Mouse (Mus musculus) testis, adult 2 months (tissue): ENCODE measurements around the gene Gm2115. TPM values are rescaled to one million over a fixed set of nuclear protein-coding genes. Genes with fewer than 3 reads are reported as not detected.

Experiments
- H3K27ac ChIP-seq: fragments of 200-500 bp; 2 replicates; pipeline ENCODE4 v1.5.1; 2012; ENCODE audit warnings: low read depth, low read length; ENCODE audit not compliant: control insufficient read depth, insufficient read depth
- H3K27me3 ChIP-seq: fragments of 200-500 bp; 2 replicates; pipeline ENCODE4 v1.6.1; 2012; ENCODE audit warnings: mild to moderate bottlenecking, low read length, moderate library complexity; ENCODE audit not compliant: control insufficient read depth, insufficient read depth
- H3K36me3 ChIP-seq: fragments of 200-500 bp; 2 replicates; pipeline ENCODE4 v1.6.1; 2012; ENCODE audit warnings: mild to moderate bottlenecking, low read length; ENCODE audit not compliant: control insufficient read depth, insufficient read depth
- H3K4me1 ChIP-seq: fragments of 200-500 bp; 2 replicates; pipeline ENCODE4 v1.6.1; 2012; ENCODE audit warnings: low read length; ENCODE audit not compliant: control insufficient read depth, insufficient read depth
- H3K4me3 ChIP-seq: fragments of 200-500 bp; 2 replicates; pipeline ENCODE4 v1.5.1; 2012; ENCODE audit warnings: low read depth, mild to moderate bottlenecking, low read length, moderate library complexity, mixed read lengths; ENCODE audit not compliant: control insufficient read depth
- CTCF ChIP-seq: fragments of 200-500 bp; IDR thresholded peaks from 2 replicates; pipeline ENCODE4 v1.5.1; 2012; ENCODE audit warnings: low read depth, mild to moderate bottlenecking, inconsistent platforms, low read length, moderate library complexity; ENCODE audit not compliant: control insufficient read depth, insufficient read depth, insufficient replicate concordance
- POLR2A ChIP-seq: fragments of 200-500 bp; IDR thresholded peaks from 2 replicates; pipeline ENCODE4 v1.6.1; 2012; ENCODE audit warnings: low read depth, mild to moderate bottlenecking, inconsistent platforms, low read length, moderate library complexity; ENCODE audit not compliant: control insufficient read depth
- polyA plus RNA-seq: library from polyadenylated mRNA; depleted of rRNA; stranded (reverse); fragments of >200 nt; gene quantifications from 2 replicates; pipeline ENCODE4 v1.2.3, GENCODE M21; 2012; rRNA removed

Gene Gm2115
- polyA plus RNA-seq, 1 experiment: not detected

DNA sequence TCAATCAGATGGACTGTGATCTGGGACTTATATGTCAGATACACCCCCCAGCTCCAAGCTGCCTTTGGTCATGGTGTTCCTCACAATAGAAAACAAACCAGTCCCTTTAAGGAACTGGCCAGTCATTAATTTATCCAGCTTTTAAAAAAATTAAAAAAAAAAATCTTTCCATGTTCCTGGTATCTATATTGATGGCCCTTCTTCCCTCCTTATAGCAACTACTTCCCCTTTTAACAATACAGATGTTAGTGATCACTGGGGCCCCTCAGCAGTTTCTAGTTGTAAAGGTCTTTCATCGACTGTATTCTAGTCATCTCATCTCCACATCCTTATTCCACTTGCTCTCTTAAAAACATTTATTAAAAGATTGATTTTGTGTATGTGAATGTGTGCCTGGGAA lies 82.9 kb downstream of the Gm2115 start:
- no peak for TF ChIP-seq POLR2A
- no peak overlapping the region for H3K27ac ChIP-seq
- H3K36me3 ChIP-seq: no peaks in the 10 kb centered on the region
- H3K4me1 ChIP-seq: no peaks in the 10 kb centered on the region
- H3K27me3 ChIP-seq: no peaks in the 10 kb centered on the region
- H3K4me3 ChIP-seq: no peak overlapping the region

DNA sequence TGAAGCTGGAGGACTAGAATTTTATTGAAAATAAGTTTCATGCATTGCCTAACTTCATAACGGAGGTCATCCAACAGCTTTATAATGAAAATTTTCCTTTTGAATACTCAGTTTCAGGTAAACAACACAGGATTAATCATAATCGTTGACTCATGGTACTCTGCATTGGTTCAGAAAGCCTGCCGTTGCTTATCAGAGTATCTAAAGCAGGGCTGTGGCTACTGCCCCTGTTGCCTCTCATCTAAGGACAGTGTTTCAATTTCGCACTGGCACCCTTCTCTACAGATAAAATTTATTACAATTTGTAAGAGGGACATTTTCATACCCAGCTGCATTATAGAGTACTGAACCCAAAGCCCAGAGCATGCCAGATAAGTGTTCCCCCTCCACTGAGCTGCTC lies 83.7 kb downstream of the Gm2115 start:
- no peak overlapping the region for H3K4me3 ChIP-seq
- H3K27ac ChIP-seq: no peak overlapping the region
- H3K4me1 ChIP-seq: no peaks in the 10 kb centered on the region
- H3K27me3 ChIP-seq: no peaks in the 10 kb centered on the region
- no peaks in the 10 kb centered on the region for H3K36me3 ChIP-seq
- TF ChIP-seq CTCF: no peak
- no peak for TF ChIP-seq POLR2A

DNA sequence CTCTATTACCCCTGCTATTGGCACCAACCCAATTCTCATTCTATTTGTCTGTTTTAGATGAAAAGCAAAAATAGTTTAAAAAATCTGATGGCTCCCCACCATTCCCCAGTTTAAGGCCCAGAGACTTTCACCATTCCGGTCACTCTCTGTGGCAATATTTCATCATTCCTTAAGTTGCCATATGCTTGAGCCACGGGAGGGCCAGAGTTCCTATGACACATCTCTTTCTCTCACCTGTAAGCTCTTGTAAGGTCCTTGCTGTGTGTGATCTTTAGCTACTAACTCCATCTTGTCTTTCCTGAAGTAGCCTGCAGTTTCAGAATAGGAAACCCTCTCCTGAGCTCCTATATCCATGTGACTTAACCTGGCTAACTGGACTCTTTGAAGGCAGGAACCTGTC lies 90.2 kb downstream of the Gm2115 start:
- no peak overlapping the region for H3K4me3 ChIP-seq
- H3K4me1 ChIP-seq: no peaks in the 10 kb centered on the region
- H3K36me3 ChIP-seq: no peaks in the 10 kb centered on the region
- no peak for TF ChIP-seq CTCF
- TF ChIP-seq POLR2A: no peak
- no peak overlapping the region for H3K27ac ChIP-seq
- H3K27me3 ChIP-seq: no peaks in the 10 kb centered on the region

DNA sequence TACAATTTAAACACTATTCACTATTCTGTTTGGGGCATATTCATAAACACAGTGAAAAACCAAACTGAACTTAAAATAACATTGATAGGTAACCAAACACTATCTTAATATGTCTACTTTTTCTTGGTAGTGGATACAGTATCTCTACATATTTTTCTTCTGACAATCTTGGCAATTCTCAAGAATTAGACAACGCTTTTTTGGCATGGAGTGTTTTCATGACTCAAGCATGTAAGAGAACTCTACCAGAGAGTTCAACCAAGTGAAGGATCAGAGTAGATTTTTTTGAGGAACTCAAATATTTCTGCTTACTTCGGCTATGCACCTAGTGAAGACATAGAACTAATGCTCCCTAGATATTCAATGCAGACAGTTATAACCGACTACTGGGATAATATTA lies 92.2 kb downstream of the Gm2115 start:
- Histone ChIP-seq H3K4me1 (no peaks in the 10 kb centered on the region), H3K27ac (no peak overlapping the region), H3K27me3 (no peaks in the 10 kb centered on the region), H3K4me3 (no peak overlapping the region), H3K36me3 (no peaks in the 10 kb centered on the region)
- no peak for TF ChIP-seq CTCF
- TF ChIP-seq POLR2A: no peak

DNA sequence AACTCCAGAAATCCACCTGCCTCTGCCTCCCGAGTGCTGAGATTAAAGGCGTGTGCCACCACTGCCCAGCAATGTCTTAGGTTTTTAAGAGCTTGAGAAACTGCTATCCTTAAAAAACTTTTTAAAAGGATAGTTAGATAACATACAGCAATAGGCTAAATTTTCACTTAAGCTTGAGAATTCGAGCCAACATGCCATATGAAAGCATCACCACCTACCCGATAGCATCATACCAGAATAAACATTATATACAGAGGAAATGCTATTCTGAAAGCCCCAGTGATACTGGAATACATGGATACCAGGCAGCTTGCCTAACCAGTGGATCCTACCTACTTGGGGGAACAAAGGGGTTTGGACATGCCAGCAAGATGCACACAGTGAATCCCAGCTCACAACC lies 95.0 kb downstream of the Gm2115 start:
- no peaks in the 10 kb centered on the region for H3K27me3 ChIP-seq
- no peaks in the 10 kb centered on the region for H3K36me3 ChIP-seq

DNA sequence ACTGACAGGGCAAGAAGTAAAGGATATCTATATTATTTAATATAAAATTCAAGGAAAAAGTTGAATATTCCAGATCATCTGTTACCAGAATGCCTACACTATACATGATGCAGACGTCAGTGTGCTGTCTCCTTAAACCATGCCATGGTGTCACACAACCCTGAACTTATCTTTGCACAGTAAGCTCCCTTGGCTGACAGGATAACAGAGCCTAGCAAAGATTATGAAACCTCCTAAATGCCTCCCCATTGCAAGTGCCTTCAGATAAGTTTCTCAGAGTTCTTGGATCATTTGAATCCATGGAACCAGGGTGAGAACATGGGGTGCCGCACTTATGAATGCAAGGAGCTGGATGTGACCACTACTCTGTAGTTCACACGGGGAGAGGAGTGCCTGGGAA lies 103.1 kb downstream of the Gm2115 start:
- H3K27me3 ChIP-seq: no peaks in the 10 kb centered on the region
- no peaks in the 10 kb centered on the region for H3K4me1 ChIP-seq
- no peak overlapping the region for H3K4me3 ChIP-seq
- no peak overlapping the region for H3K27ac ChIP-seq
- H3K36me3 ChIP-seq: no peaks in the 10 kb centered on the region
- no peak for TF ChIP-seq POLR2A
- TF ChIP-seq CTCF: no peak

More for the DNA sequence above, 95.0 kb downstream of the Gm2115 start:
- Histone ChIP-seq H3K4me3 (no peak overlapping the region), H3K4me1 (no peaks in the 10 kb centered on the region), H3K27ac (no peak overlapping the region)
- TF ChIP-seq CTCF (no peak), POLR2A (no peak)

Other genes with a start within 250 kb of the Gm2115 start
- 5.3 and 5.6 TPM in 2 replicates for gene Arnt2, start 118.8 kb upstream of the Gm2115 start, polyA plus RNA-seq
- 4.7 and 12.0 TPM in 2 replicates for gene Fah, start 77.8 kb downstream of the Gm2115 start, polyA plus RNA-seq
- gene Zfand6, start 161.0 kb downstream of the Gm2115 start, polyA plus RNA-seq: 228 and 287 TPM in 2 replicates